Mouse (Mus musculus): ENCODE data around the gene Tdpoz2. TPM values are rescaled to one million over a fixed set of nuclear protein-coding genes. Genes with fewer than 3 reads are reported as not detected.

Tdpoz2 gene
- polyA plus RNA-seq, 1 experiment from 2014 or later: not detected

Other genes starting within 250 kb of the Tdpoz2 start
- 0.25 and 0.40 TPM in 2 replicates for gene Tchh, start 210.4 kb downstream of the Tdpoz2 start, polyA plus RNA-seq (2014; fragmentation: Nextera tagmentation; extraction: Ambion mirVana)
- not detected in 2 replicates for gene Tchhl1, start 183.9 kb downstream of the Tdpoz2 start, polyA plus RNA-seq (2014; fragmentation: Nextera tagmentation; extraction: Ambion mirVana)
- gene S100a11, start 132.2 kb downstream of the Tdpoz2 start, polyA plus RNA-seq (2014; fragmentation: Nextera tagmentation; extraction: Ambion mirVana): 317 and 320 TPM in 2 replicates
- 128 and 139 TPM in 2 replicates for gene S100a10, start 97.6 kb downstream of the Tdpoz2 start, polyA plus RNA-seq (2014; fragmentation: Nextera tagmentation; extraction: Ambion mirVana)
- gene Tdpoz1, start 23.6 kb upstream of the Tdpoz2 start, polyA plus RNA-seq (2014; fragmentation: Nextera tagmentation; extraction: Ambion mirVana): not detected in 2 replicates
- gene Gm37596, start 40.4 kb upstream of the Tdpoz2 start, polyA plus RNA-seq (2014; fragmentation: Nextera tagmentation; extraction: Ambion mirVana): not detected in 2 replicates
- gene Gm5773, start 120.3 kb upstream of the Tdpoz2 start, polyA plus RNA-seq (2014; fragmentation: Nextera tagmentation; extraction: Ambion mirVana): not detected in 2 replicates
- gene Tdpoz4, start 143.7 kb upstream of the Tdpoz2 start, polyA plus RNA-seq (2014; fragmentation: Nextera tagmentation; extraction: Ambion mirVana): not detected in 2 replicates
- gene Tdpoz3, start 173.3 kb upstream of the Tdpoz2 start, polyA plus RNA-seq (2014; fragmentation: Nextera tagmentation; extraction: Ambion mirVana): not detected in 2 replicates